Mouse (Mus musculus): ENCODE data around the gene Kmt2e.

GRCm38 (mm10) chr5:23413575-23414470 is 20.4 kb upstream of the Kmt2e start:
- TF ChIP-seq CTCF (IDR thresholded peaks at IDR 0.05; ENCODE audit: low read depth) = no peak
- no peak for TF ChIP-seq EP300 (IDR thresholded peaks at IDR 0.05; ENCODE audit: low read depth)
